Mouse (Mus musculus): ENCODE data around the gene Pimreg. TPM values are rescaled to one million over a fixed set of nuclear protein-coding genes. Genes with fewer than 3 reads are reported as not detected.

Pimreg gene
- polyA plus RNA-seq (2014; fragmentation: Nextera tagmentation; extraction: Ambion mirVana), result 140 and 144 TPM in 2 replicates

DNA sequence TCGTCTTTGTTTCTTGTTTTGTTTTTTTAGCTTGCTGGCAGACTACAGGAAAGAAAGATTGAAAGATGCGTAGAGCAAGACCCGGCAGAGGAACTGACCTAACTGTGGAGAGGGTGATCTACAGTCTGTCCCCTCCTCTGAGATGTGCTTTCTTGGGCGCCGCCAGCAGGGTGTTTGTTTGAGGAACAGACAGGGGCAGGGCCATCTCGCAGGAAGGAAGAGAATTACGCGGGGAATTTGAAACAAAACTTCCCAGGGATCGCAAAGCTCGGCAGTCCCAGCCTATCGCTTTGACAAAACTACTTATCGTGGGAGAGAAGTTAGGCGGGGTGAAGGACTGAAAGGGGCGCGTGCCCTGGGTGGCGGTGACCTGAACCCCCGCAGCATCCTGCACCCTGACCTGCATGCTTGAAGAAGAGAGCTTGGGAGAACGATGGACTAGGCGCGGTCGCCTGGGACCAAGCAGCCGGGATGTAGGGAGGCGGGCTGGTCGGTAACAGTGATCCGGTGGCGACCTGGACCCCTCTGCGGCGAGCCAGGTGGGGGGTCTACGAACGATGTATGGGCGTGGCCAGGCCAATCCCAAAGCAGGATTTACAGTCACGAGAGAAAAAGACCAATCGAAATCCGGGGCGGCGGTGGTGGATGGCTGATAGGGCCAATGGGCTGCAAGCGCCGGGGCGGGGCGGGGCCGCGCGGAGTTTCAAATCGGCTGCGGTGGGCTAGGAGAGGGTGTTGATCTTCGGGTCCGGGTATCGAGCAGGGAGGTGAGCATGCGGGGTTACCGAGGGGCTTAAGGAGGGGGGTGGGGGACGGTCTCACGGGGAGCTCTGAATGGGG lies at the start of gene Pimreg:
TSS of gene Pimreg (plus strand) at position 265 of the 840 bp plus-strand sequence.
- H3K9ac ChIP-seq (ENCODE audit: low read depth, low read length), result peak within 1 kb of the TSS; percentile 63
- H3K36me3 ChIP-seq (ENCODE audit: control insufficient read depth, insufficient read depth, low read length), result peaks cover 19% of the 10 kb centered on the region
- H3K27ac ChIP-seq (ENCODE audit: low read depth, low read length), result peak within 1 kb of the TSS; percentile 45
- no peaks in the 10 kb centered on the region for H3K27me3 ChIP-seq (ENCODE audit: control insufficient read depth, insufficient read depth, low read length)
- H3K4me3 ChIP-seq (ENCODE audit: low read length), result peak within 1 kb of the TSS; percentile 70
- peaks cover 23% of the 10 kb centered on the region for H3K4me1 ChIP-seq (ENCODE audit: control insufficient read depth, insufficient read depth, low read length)
- H3K9me3 ChIP-seq (ENCODE audit: control insufficient read depth, low read length), result no peaks in the 10 kb centered on the region
- WGBS, result under 1% methylated on average over 52 of the region's 52 CpGs
- H3K4me2 ChIP-seq (replicated peaks; ENCODE audit: low read depth, low read length), result peak within 1 kb of the TSS; percentile 73
- peak; percentile 91 for ATAC-seq (ENCODE audit: low FRiP score, low TSS enrichment)

DNA sequence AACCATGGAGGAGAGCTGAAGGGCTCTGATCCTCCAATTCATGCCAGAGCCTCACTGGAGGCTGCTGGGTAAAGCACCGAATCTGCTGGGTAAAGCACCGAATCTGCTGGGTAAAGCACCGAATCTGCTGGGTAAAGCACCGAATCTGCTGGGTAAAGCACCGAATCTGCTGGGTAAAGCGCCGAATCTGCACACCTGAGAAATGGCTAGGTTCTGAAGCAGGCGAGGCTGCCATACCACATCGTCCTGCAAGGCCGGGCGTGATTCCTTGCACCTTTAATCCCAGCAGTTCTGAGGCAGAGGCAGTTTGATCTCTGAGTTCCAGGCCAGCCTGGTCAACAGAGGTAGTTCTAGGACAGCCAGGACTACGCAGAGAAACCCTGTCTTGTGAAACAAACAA lies 49.4 kb upstream of the Pimreg start:
- 87% methylated on average over 12 of the region's 12 CpGs for WGBS
- no peaks in the 10 kb centered on the region for H3K4me1 ChIP-seq (ENCODE audit: control insufficient read depth, insufficient read depth, low read length)
- H3K36me3 ChIP-seq (ENCODE audit: control insufficient read depth, insufficient read depth, low read length), result no peaks in the 10 kb centered on the region
- H3K27me3 ChIP-seq (ENCODE audit: control insufficient read depth, insufficient read depth, low read length), result peaks cover 3% of the 10 kb centered on the region; the same call in 1 of the 2 replicates
- no peaks in the 10 kb centered on the region for H3K9me3 ChIP-seq (ENCODE audit: control insufficient read depth, low read length)
- no peak for ATAC-seq (ENCODE audit: low FRiP score, low TSS enrichment)
- no peak overlapping the region for H3K4me3 ChIP-seq (ENCODE audit: low read length)
- H3K9ac ChIP-seq (ENCODE audit: low read depth, low read length), result no peak overlapping the region
- H3K4me2 ChIP-seq (replicated peaks; ENCODE audit: low read depth, low read length), result no peak overlapping the region
- H3K27ac ChIP-seq (ENCODE audit: low read depth, low read length), result no peak overlapping the region

DNA sequence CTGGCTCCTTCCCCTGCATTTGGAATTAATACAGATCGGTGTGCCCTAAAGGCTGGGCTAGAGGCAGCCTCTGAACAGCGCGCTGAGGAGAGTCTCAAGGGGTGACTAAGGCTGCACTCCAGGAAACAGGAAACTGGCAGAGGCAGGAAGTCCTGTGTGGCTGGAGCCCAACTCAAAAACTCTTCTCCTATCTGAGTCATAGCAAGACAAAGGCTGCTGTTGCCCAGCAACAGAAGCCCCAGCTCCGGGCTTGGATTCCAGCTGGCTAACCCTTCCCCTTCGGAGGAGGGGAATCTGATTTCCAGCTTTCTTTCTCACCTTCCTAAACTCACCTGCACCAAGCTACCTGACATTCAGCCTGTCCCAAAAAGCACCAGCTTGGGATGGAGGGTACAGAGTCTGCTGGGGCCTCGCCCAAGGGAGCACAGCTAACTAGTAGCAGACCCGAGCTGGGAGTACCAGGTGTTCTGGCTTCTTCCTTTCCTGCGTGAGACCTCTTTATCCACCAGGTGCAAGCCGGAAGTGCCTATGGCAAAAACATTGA lies 45.8 kb upstream of the Pimreg start:
- no peaks in the 10 kb centered on the region for H3K36me3 ChIP-seq (ENCODE audit: control insufficient read depth, insufficient read depth, low read length)
- H3K4me2 ChIP-seq (replicated peaks; ENCODE audit: low read depth, low read length), result 0 out of 2 replicates have a peak overlapping the region, but pooled peaks have one; percentile 15
- H3K4me1 ChIP-seq (ENCODE audit: control insufficient read depth, insufficient read depth, low read length), result no peaks in the 10 kb centered on the region
- peaks cover 3% of the 10 kb centered on the region; the same call in 1 of the 2 replicates for H3K27me3 ChIP-seq (ENCODE audit: control insufficient read depth, insufficient read depth, low read length)
- H3K9ac ChIP-seq (ENCODE audit: low read depth, low read length), result no peak overlapping the region
- 36% methylated on average over 9 of the region's 9 CpGs for WGBS
- H3K4me3 ChIP-seq (ENCODE audit: low read length), result no peak overlapping the region
- H3K9me3 ChIP-seq (ENCODE audit: control insufficient read depth, low read length), result no peaks in the 10 kb centered on the region
- peak; percentile 77 for ATAC-seq (ENCODE audit: low FRiP score, low TSS enrichment)
- peak overlapping the region; percentile 31; the same call in 1 of the 2 replicates for H3K27ac ChIP-seq (ENCODE audit: low read depth, low read length)

DNA sequence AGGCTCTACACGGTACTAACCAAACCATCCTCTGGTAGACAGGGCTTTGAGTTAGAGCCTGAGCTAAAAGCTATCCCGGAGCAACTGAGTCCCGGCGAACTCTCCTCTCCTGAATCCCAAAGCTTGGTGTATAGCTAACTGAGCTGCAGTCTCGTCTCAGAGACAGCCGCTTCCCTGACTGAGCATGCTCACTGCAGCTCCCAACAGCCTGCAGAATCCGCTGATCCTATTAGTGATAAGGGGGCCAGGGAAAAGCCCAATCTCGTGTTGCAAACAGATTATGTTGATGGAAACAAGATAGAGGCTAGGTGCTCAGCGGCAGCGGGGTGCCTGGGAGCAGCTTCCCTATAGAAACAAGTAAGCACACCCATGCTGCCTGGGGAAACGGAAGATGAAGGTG lies 45.0 kb upstream of the Pimreg start:
- WGBS, result 43% methylated on average over 11 of the region's 11 CpGs

DNA sequence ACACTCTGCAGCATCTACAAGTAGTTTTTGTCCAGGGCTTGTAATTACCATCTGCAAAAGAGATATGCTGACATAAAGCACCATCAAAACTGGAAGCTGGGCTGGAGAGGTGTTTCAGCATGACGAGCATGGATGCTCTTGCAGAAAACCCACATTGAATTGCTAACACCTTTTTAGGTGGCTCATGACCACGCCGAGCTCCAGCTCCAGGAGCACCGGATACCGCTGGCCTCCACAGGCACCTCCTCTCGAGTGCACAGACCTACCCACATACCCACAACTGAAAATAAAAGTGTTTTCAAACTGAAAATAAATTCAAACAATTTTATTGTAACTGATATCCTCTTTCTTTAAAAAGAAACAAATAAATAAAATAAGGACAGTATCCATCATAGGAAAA lies 41.6 kb upstream of the Pimreg start:
- Histone ChIP-seq H3K4me3 (ENCODE audit: low read length) (no peak overlapping the region), H3K9me3 (ENCODE audit: control insufficient read depth, low read length) (no peaks in the 10 kb centered on the region), H3K4me1 (ENCODE audit: control insufficient read depth, insufficient read depth, low read length) (no peaks in the 10 kb centered on the region), H3K4me2 (replicated peaks; ENCODE audit: low read depth, low read length) (no peak overlapping the region), H3K27me3 (ENCODE audit: control insufficient read depth, insufficient read depth, low read length) (0 out of 2 replicates have a peak, but pooled peaks cover 3% of the 10 kb centered on the region), H3K27ac (ENCODE audit: low read depth, low read length) (no peak overlapping the region), H3K36me3 (ENCODE audit: control insufficient read depth, insufficient read depth, low read length) (no peaks in the 10 kb centered on the region), H3K9ac (ENCODE audit: low read depth, low read length) (no peak overlapping the region)
- no peak for ATAC-seq (ENCODE audit: low FRiP score, low TSS enrichment)
- WGBS, result 88% methylated on average over 6 of the region's 6 CpGs

More for the DNA sequence above, 45.0 kb upstream of the Pimreg start:
- H3K36me3 ChIP-seq (ENCODE audit: control insufficient read depth, insufficient read depth, low read length), result no peaks in the 10 kb centered on the region
- H3K9ac ChIP-seq (ENCODE audit: low read depth, low read length), result no peak overlapping the region
- no peaks in the 10 kb centered on the region for H3K9me3 ChIP-seq (ENCODE audit: control insufficient read depth, low read length)
- H3K4me3 ChIP-seq (ENCODE audit: low read length), result no peak overlapping the region
- ATAC-seq (ENCODE audit: low FRiP score, low TSS enrichment), result no peak
- peaks cover 3% of the 10 kb centered on the region; the same call in 1 of the 2 replicates for H3K27me3 ChIP-seq (ENCODE audit: control insufficient read depth, insufficient read depth, low read length)
- H3K27ac ChIP-seq (ENCODE audit: low read depth, low read length), result no peak overlapping the region
- H3K4me2 ChIP-seq (replicated peaks; ENCODE audit: low read depth, low read length), result 0 out of 2 replicates have a peak overlapping the region, but pooled peaks have one; percentile 10
- H3K4me1 ChIP-seq (ENCODE audit: control insufficient read depth, insufficient read depth, low read length), result no peaks in the 10 kb centered on the region

DNA sequence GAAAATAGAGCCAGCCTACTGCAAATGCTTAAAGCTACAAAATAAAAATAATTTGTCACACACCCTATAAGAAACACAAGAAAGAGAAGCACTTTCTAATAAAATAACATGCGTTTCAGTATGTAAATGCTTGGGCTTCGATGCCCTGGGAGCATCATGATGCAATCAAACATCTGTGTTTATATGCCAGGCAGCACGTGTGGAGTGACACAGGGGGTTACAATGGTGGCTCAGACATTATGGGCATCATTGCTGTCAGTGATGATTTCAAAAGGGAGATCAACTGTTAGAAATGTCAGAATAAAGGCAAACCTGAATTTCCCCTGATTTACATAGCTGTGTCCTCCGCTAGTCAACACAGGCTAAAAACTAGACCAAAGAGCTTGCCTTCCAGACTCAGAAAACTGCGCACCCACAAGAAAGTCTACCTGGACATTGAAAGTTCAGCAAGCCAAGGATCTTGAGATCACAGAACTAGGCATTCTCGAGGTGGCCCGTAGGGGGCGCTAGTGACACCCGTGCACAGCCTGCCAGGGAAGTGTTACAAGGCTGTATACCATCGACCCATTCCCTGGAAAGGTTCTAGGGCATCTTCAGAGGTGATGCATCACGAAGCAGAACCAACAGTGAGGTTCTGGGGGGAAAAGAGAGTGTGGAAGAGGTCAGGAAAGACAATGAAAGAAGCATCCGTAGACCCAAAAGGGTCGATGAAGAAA lies 39.5 kb upstream of the Pimreg start:
- Histone ChIP-seq H3K4me1 (ENCODE audit: control insufficient read depth, insufficient read depth, low read length) (no peaks in the 10 kb centered on the region), H3K27ac (ENCODE audit: low read depth, low read length) (no peak overlapping the region), H3K9ac (ENCODE audit: low read depth, low read length) (no peak overlapping the region), H3K27me3 (ENCODE audit: control insufficient read depth, insufficient read depth, low read length) (no peaks in the 10 kb centered on the region), H3K4me2 (replicated peaks; ENCODE audit: low read depth, low read length) (no peak overlapping the region), H3K4me3 (ENCODE audit: low read length) (no peak overlapping the region), H3K9me3 (ENCODE audit: control insufficient read depth, low read length) (no peaks in the 10 kb centered on the region), H3K36me3 (ENCODE audit: control insufficient read depth, insufficient read depth, low read length) (no peaks in the 10 kb centered on the region)
- ATAC-seq (ENCODE audit: low FRiP score, low TSS enrichment), result no peak
- WGBS, result 48% methylated on average over 13 of the region's 13 CpGs

DNA sequence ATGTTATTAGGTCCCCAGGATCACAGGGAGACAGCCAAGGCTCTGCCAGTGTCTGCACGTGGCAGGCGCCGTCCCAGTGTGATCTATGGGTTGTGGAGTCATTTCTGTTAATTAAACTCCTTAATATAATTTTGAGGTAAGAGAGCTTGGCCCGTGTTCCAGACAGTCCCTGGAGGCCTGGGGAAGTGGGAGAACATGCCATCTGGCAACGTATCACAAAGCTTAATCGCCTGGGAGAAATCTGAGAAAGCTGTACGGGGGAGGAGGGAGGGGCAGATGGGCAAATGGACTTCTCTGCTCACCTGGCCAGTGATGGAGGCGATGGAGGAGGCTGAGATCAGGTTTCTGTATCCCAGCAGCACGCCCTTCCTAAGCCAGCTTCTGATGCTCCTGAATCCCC lies 38.7 kb upstream of the Pimreg start:
- no peak overlapping the region for H3K9ac ChIP-seq (ENCODE audit: low read depth, low read length)
- H3K4me2 ChIP-seq (replicated peaks; ENCODE audit: low read depth, low read length), result no peak overlapping the region
- ATAC-seq (ENCODE audit: low FRiP score, low TSS enrichment), result peak; percentile 39; the same call in 1 of the 2 replicates
- H3K27me3 ChIP-seq (ENCODE audit: control insufficient read depth, insufficient read depth, low read length), result no peaks in the 10 kb centered on the region
- H3K36me3 ChIP-seq (ENCODE audit: control insufficient read depth, insufficient read depth, low read length), result no peaks in the 10 kb centered on the region
- no peaks in the 10 kb centered on the region for H3K9me3 ChIP-seq (ENCODE audit: control insufficient read depth, low read length)
- 17% methylated on average over 9 of the region's 9 CpGs for WGBS
- no peak overlapping the region for H3K4me3 ChIP-seq (ENCODE audit: low read length)
- no peak overlapping the region for H3K27ac ChIP-seq (ENCODE audit: low read depth, low read length)
- no peaks in the 10 kb centered on the region for H3K4me1 ChIP-seq (ENCODE audit: control insufficient read depth, insufficient read depth, low read length)

DNA sequence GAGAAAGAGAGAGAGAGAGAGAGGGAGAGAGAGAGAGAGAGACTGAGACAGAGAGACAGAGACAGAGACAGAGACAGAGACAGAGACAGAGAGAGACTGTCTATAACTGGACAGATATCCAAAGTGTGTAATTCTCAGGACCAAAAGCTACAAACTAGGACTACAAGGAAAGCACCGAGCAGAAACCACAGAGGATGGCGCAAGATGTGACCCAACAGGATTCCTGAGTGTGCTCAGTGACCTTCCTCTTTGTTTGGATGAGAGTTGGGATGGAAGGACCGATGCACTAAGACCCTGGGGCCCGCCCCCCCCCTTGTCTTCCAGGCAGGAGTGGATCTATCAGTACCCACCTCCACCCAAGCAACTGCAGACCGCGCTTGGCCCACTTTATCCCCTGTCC lies 36.3 kb upstream of the Pimreg start:
- Histone ChIP-seq H3K4me2 (replicated peaks; ENCODE audit: low read depth, low read length) (no peak overlapping the region), H3K4me3 (ENCODE audit: low read length) (no peak overlapping the region), H3K27me3 (ENCODE audit: control insufficient read depth, insufficient read depth, low read length) (no peaks in the 10 kb centered on the region), H3K27ac (ENCODE audit: low read depth, low read length) (no peak overlapping the region), H3K9ac (ENCODE audit: low read depth, low read length) (no peak overlapping the region), H3K36me3 (ENCODE audit: control insufficient read depth, insufficient read depth, low read length) (no peaks in the 10 kb centered on the region), H3K4me1 (ENCODE audit: control insufficient read depth, insufficient read depth, low read length) (no peaks in the 10 kb centered on the region), H3K9me3 (ENCODE audit: control insufficient read depth, low read length) (no peaks in the 10 kb centered on the region)
- ATAC-seq (ENCODE audit: low FRiP score, low TSS enrichment), result no peak
- 88% methylated on average over 6 of the region's 6 CpGs for WGBS

Data from kidney, embryonic 14.5 days (tissue).